Mouse (Mus musculus): ENCODE data around the gene Spats1. TPM values are rescaled to one million over a fixed set of nuclear protein-coding genes. Genes with fewer than 3 reads are reported as not detected.

The Spats1 gene
- total RNA-seq, 1 experiment: 8.5 TPM

DNA sequence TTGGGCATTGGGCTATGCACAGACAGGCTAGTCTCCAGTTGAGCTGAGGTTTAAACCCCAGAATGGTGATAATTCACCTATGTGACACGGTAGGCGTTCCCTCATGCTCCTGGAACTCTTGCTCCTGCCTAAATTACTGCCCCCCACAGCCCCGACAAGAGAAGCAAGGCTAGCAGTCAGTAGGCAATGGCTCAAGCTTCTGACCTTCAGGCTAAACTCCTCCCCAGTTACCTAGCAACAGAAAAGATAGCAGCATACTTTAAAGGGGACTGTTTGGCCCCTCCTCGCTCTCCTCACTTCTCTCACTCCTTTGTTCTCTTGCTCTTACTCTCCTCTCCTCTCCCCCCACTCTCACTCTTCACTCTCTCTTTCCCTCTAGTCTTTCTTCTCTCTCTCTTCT lies 25.8 kb upstream of the Spats1 start:
- in situ Hi-C loops (cut with MboI; ENCODE audit: low sequenced_read_pairs in 2 of 2, unreplicated experiment in 2 of 2): no loop called here
- Histone ChIP-seq H3K36me3 (ENCODE audit: control insufficient read depth, insufficient read depth, low read length, poor library complexity, severe bottlenecking) (no peaks in the 10 kb centered on the region), H3K4me3 (ENCODE audit: insufficient read depth in 1 of 2, low read depth in 1 of 2, low read length in 2 of 2, poor library complexity in 1 of 2, severe bottlenecking in 1 of 2) (no peak overlapping the region), H3K9ac (ENCODE audit: insufficient read depth, low read depth, low read length, poor library complexity, severe bottlenecking) (no peak overlapping the region), H3K9me3 (ENCODE audit: control insufficient read depth, insufficient read depth, low read depth, low read length) (no peaks in the 10 kb centered on the region), H3K4me1 (ENCODE audit: control insufficient read depth in 2 of 2, insufficient read depth in 2 of 2, low read length in 2 of 2, poor library complexity in 1 of 2) (peaks cover 13 to 21% of the 10 kb centered on the region in 2 experiments), H3K27ac (ENCODE audit: insufficient read depth, low read depth, low read length, poor library complexity, severe bottlenecking) (no peak overlapping the region)
- TF ChIP-seq HCFC1 (IDR thresholded peaks at IDR 0.05; ENCODE audit: borderline replicate concordance, insufficient read depth, low read length) (no peak), MAFK (IDR thresholded peaks at IDR 0.05; ENCODE audit: insufficient read depth, low read depth, low read length) (no peak), CHD2 (IDR thresholded peaks at IDR 0.05; ENCODE audit: low read depth, low read length) (no peak), ZC3H11A (IDR thresholded peaks at IDR 0.05; ENCODE audit: borderline replicate concordance, low read depth, low read length) (no peak), ZNF384 (IDR thresholded peaks at IDR 0.05; ENCODE audit: low read depth, low read length) (no peak)
- no peak for DNase-seq (ENCODE audit: low read depth, low spot score)

DNA sequence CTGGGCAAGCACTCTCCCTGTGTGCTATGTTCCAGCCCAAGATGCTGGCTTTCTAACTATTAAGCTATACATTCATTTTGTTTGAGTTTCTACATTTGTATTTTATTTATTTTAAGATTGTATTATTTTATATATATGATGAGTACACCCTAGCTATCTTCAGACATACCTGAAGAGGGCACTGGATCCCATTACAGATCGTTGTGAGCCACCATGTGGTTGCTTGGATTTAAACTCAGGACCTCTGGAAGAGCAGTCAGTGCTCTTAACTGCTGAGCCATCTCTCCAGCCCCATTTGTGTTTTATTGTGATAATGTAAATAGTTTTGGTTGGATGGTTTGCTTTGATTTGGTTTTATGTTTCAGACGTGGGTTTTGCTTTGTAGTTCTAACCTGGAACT lies 24.3 kb upstream of the Spats1 start:
- Histone ChIP-seq H3K9me3 (ENCODE audit: control insufficient read depth, insufficient read depth, low read depth, low read length) (no peaks in the 10 kb centered on the region), H3K4me1 (ENCODE audit: control insufficient read depth in 2 of 2, insufficient read depth in 2 of 2, low read length in 2 of 2, poor library complexity in 1 of 2) (peaks cover 22 to 26% of the 10 kb centered on the region in 2 experiments), H3K27ac (ENCODE audit: insufficient read depth, low read depth, low read length, poor library complexity, severe bottlenecking) (no peak overlapping the region), H3K4me3 (ENCODE audit: insufficient read depth in 1 of 2, low read depth in 1 of 2, low read length in 2 of 2, poor library complexity in 1 of 2, severe bottlenecking in 1 of 2) (no peak overlapping the region), H3K9ac (ENCODE audit: insufficient read depth, low read depth, low read length, poor library complexity, severe bottlenecking) (no peak overlapping the region), H3K36me3 (ENCODE audit: control insufficient read depth, insufficient read depth, low read length, poor library complexity, severe bottlenecking) (no peaks in the 10 kb centered on the region)
- in situ Hi-C loops (cut with MboI; ENCODE audit: low sequenced_read_pairs in 2 of 2, unreplicated experiment in 2 of 2): no loop called here
- DNase-seq (ENCODE audit: low read depth, low spot score): no peak
- TF ChIP-seq ZC3H11A (IDR thresholded peaks at IDR 0.05; ENCODE audit: borderline replicate concordance, low read depth, low read length) (no peak), ZNF384 (IDR thresholded peaks at IDR 0.05; ENCODE audit: low read depth, low read length) (no peak), MAFK (IDR thresholded peaks at IDR 0.05; ENCODE audit: insufficient read depth, low read depth, low read length) (no peak), CHD2 (IDR thresholded peaks at IDR 0.05; ENCODE audit: low read depth, low read length) (no peak), HCFC1 (IDR thresholded peaks at IDR 0.05; ENCODE audit: borderline replicate concordance, insufficient read depth, low read length) (no peak)

DNA sequence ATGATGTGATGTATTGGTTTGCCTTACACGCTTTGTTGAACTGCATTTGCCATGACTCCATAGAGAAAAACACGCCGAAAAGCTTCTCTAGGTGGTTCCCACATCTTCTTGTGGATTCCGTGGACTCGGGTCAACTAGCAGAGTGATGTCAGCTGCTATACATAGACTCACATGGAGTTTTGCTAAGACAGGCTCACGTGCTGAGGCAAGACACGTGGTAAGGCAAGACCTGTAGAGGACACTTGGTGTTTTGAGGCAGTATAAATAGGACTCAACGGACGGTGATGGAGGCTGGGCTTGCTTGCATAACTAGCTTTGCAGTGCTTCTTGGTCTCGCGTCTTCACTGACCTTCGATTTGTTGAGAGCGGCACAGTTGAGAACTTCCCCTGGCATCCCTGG lies 23.2 kb upstream of the Spats1 start:
- in situ Hi-C loops (cut with MboI; ENCODE audit: low sequenced_read_pairs in 2 of 2, unreplicated experiment in 2 of 2): no loop called here
- no peak overlapping the region for H3K4me3 ChIP-seq (ENCODE audit: insufficient read depth in 1 of 2, low read depth in 1 of 2, low read length in 2 of 2, poor library complexity in 1 of 2, severe bottlenecking in 1 of 2)

DNA sequence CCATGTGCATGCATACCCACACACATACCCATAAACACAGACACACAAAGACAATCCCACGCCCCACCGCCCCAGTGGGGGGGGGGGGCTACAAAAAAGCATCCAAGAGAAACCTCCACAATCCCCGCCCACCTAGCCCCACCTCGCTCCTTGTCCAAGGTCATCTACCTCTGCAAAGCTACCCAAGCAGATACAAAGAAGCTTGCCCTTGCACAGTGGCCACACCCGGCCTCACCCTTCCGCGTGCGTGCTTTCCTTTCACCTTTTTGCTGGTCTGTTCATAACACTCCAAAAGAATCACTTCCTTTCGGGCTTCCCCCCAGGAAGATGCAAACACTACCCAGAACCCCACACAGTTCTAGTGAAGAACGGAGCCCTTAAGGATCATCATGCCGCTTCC lies 20.2 kb upstream of the Spats1 start:
- Histone ChIP-seq H3K27ac (ENCODE audit: insufficient read depth, low read depth, low read length, poor library complexity, severe bottlenecking) (peak overlapping the region; percentile 94), H3K9ac (ENCODE audit: insufficient read depth, low read depth, low read length, poor library complexity, severe bottlenecking) (peak overlapping the region; percentile 45; the same call in 1 of the 2 replicates), H3K9me3 (ENCODE audit: control insufficient read depth, insufficient read depth, low read depth, low read length) (no peaks in the 10 kb centered on the region), H3K4me1 (ENCODE audit: control insufficient read depth in 2 of 2, insufficient read depth in 2 of 2, low read length in 2 of 2, poor library complexity in 1 of 2) (peaks cover 15 to 24% of the 10 kb centered on the region in 2 experiments), H3K4me3 (ENCODE audit: insufficient read depth in 1 of 2, low read depth in 1 of 2, low read length in 2 of 2, poor library complexity in 1 of 2, severe bottlenecking in 1 of 2) (peak overlapping the region; percentile 0 to 25; a peak in 3 of 4 replicates), H3K36me3 (ENCODE audit: control insufficient read depth, insufficient read depth, low read length, poor library complexity, severe bottlenecking) (no peaks in the 10 kb centered on the region; the same call in 1 of the 2 replicates)
- TF ChIP-seq HCFC1 (IDR thresholded peaks at IDR 0.05; ENCODE audit: borderline replicate concordance, insufficient read depth, low read length): no peak
- TF ChIP-seq ZNF384 (IDR thresholded peaks at IDR 0.05; ENCODE audit: low read depth, low read length): no peak
- TF ChIP-seq CHD2 (IDR thresholded peaks at IDR 0.05; ENCODE audit: low read depth, low read length): no peak
- TF ChIP-seq ZC3H11A (IDR thresholded peaks at IDR 0.05; ENCODE audit: borderline replicate concordance, low read depth, low read length): no peak
- TF ChIP-seq MAFK (IDR thresholded peaks at IDR 0.05; ENCODE audit: insufficient read depth, low read depth, low read length): no peak
- peak; percentile 68 for DNase-seq (ENCODE audit: low read depth, low spot score)
- in situ Hi-C loops (cut with MboI; ENCODE audit: low sequenced_read_pairs in 2 of 2, unreplicated experiment in 2 of 2): no loop called here

More for the DNA sequence above, 23.2 kb upstream of the Spats1 start:
- Histone ChIP-seq H3K27ac (ENCODE audit: insufficient read depth, low read depth, low read length, poor library complexity, severe bottlenecking) (no peak overlapping the region; the same call in 1 of the 2 replicates), H3K9ac (ENCODE audit: insufficient read depth, low read depth, low read length, poor library complexity, severe bottlenecking) (no peak overlapping the region; the same call in 1 of the 2 replicates), H3K36me3 (ENCODE audit: control insufficient read depth, insufficient read depth, low read length, poor library complexity, severe bottlenecking) (no peaks in the 10 kb centered on the region; the same call in 1 of the 2 replicates), H3K4me1 (ENCODE audit: control insufficient read depth in 2 of 2, insufficient read depth in 2 of 2, low read length in 2 of 2, poor library complexity in 1 of 2) (peaks cover 19 to 26% of the 10 kb centered on the region in 2 experiments), H3K9me3 (ENCODE audit: control insufficient read depth, insufficient read depth, low read depth, low read length) (no peaks in the 10 kb centered on the region)
- DNase-seq (ENCODE audit: low read depth, low spot score): no peak
- no peak for TF ChIP-seq HCFC1 (IDR thresholded peaks at IDR 0.05; ENCODE audit: borderline replicate concordance, insufficient read depth, low read length)
- TF ChIP-seq ZC3H11A (IDR thresholded peaks at IDR 0.05; ENCODE audit: borderline replicate concordance, low read depth, low read length): no peak
- TF ChIP-seq MAFK (IDR thresholded peaks at IDR 0.05; ENCODE audit: insufficient read depth, low read depth, low read length): no peak
- TF ChIP-seq ZNF384 (IDR thresholded peaks at IDR 0.05; ENCODE audit: low read depth, low read length): no peak
